Mouse (Mus musculus): Measurements from ENCODE around the gene Gm42906.

- TF ChIP-seq CTCF (conservative IDR thresholded peaks at IDR 0.05; ENCODE audit: insufficient read depth, insufficient read length, low read depth, low read length) (no peak), POLR2A (IDR thresholded peaks at IDR 0.05; ENCODE audit: low read depth, low read length) (no peak)
Observed at GRCm38 (mm10) chr5:151116192-151116887, 311.6 kb downstream of the Gm42906 start.
